Mouse (Mus musculus) heart, postnatal 4 days (tissue): ENCODE results near the gene Apln. TPM values are rescaled to one million over a fixed set of nuclear protein-coding genes. Genes with fewer than 3 reads are reported as not detected.

Experiments
- DNase-seq: peaks from one replicate; pipeline ENCODE4 v3.0.0; 2021
- total RNA-seq, 2 experiments: library from RNA; stranded (reverse); gene quantifications; 2 replicates each; pipeline ENCODE4 v1.2.3; 2021

Apln gene
- 10 to 100 TPM; 41.9 to 43.9 TPM for total RNA-seq

- peak; percentile 62 for DNase-seq
These were observed at the start of gene Apln for GRCm38 (mm10) chrX:48034144-48035113. Gene Apln, minus strand, starts transcription at chrX:48034853.

- DNase-seq, result peak; percentile 34
These were observed 47.7 kb upstream of the Apln start for GRCm38 (mm10) chrX:48082364-48082763.

GRCm38 (mm10) chrX:48076806-48077425, 42.3 kb upstream of the Apln start:
- DNase-seq, result peak; percentile 8

GRCm38 (mm10) chrX:48074691-48075090, 40.0 kb upstream of the Apln start:
- DNase-seq, result no peak

- DNase-seq, result no peak
These were observed 37.7 kb upstream of the Apln start for GRCm38 (mm10) chrX:48072401-48072800.

- DNase-seq, result no peak
These were observed 37.3 kb upstream of the Apln start for GRCm38 (mm10) chrX:48071961-48072360.

- no peak for DNase-seq
These were observed 32.2 kb upstream of the Apln start for GRCm38 (mm10) chrX:48066891-48067290.

- DNase-seq, result no peak
These were observed 29.7 kb upstream of the Apln start for GRCm38 (mm10) chrX:48064166-48064853.

GRCm38 (mm10) chrX:48062481-48062880, 27.8 kb upstream of the Apln start:
- DNase-seq, result no peak

GRCm38 (mm10) chrX:48054186-48055015, 19.7 kb upstream of the Apln start:
- peak; percentile 59 for DNase-seq

- no peak for DNase-seq
These were observed 19.1 kb upstream of the Apln start for GRCm38 (mm10) chrX:48053743-48054142.

- no peak for DNase-seq
These were observed 11.7 kb upstream of the Apln start for GRCm38 (mm10) chrX:48046315-48046714.

- DNase-seq, result no peak
These were observed 9.6 kb upstream of the Apln start for GRCm38 (mm10) chrX:48044261-48044660.

GRCm38 (mm10) chrX:48042748-48043147, 8.1 kb upstream of the Apln start:
- DNase-seq, result no peak

GRCm38 (mm10) chrX:48040379-48040778, 5.7 kb upstream of the Apln start:
- DNase-seq, result no peak

GRCm38 (mm10) chrX:48033766-48034143, 898 bp downstream of the Apln start:
- peak; percentile 11 for DNase-seq

- peak; percentile 37 for DNase-seq
These were observed 1.6 kb downstream of the Apln start for GRCm38 (mm10) chrX:48033024-48033423.

- no peak for DNase-seq
These were observed 2.8 kb downstream of the Apln start for GRCm38 (mm10) chrX:48031866-48032265.

GRCm38 (mm10) chrX:48030593-48030992, 4.1 kb downstream of the Apln start:
- no peak for DNase-seq

GRCm38 (mm10) chrX:48022811-48023210, 11.8 kb downstream of the Apln start:
- no peak for DNase-seq

GRCm38 (mm10) chrX:48019940-48020339, 14.7 kb downstream of the Apln start:
- peak; percentile 78 for DNase-seq

GRCm38 (mm10) chrX:48019359-48019758, 15.3 kb downstream of the Apln start:
- DNase-seq, result peak; percentile 12
